Mouse (Mus musculus): ENCODE data around the gene Zfp941. TPM values are rescaled to one million over a fixed set of nuclear protein-coding genes. Genes with fewer than 3 reads are reported as not detected.
A peak's percentile ranks its signal among the peaks of the same experiment; 100 is the strongest.

The Zfp941 gene
- polyA plus RNA-seq, 1 experiment from 2014 or later, result 0.59 TPM

- Histone ChIP-seq H3K36me3 (peaks cover 32% of the 10 kb centered on the region), H3K4me1 (peaks cover 18% of the 10 kb centered on the region), H3K9me3 (no peaks in the 10 kb centered on the region), H3K27ac (no peak overlapping the region), H3K4me3 (no peak overlapping the region), H3K4me2 (no peak overlapping the region), H3K9ac (no peak overlapping the region), H3K27me3 (no peaks in the 10 kb centered on the region)
- ATAC-seq (ENCODE audit: borderline replicate concordance, extremely low read depth, low FRiP score, low TSS enrichment), result no peak
- WGBS, result 86% methylated on average over 9 of the region's 9 CpGs
Measured at GRCm38 (mm10) chr7:140853386-140853785, 31.4 kb upstream of the Zfp941 start.

- Histone ChIP-seq H3K4me1 (peaks cover 19% of the 10 kb centered on the region), H3K27me3 (no peaks in the 10 kb centered on the region), H3K9ac (no peak overlapping the region), H3K4me2 (no peak overlapping the region), H3K36me3 (peaks cover 32% of the 10 kb centered on the region), H3K9me3 (no peaks in the 10 kb centered on the region), H3K27ac (no peak overlapping the region), H3K4me3 (no peak overlapping the region)
- WGBS, result 92% methylated on average over 4 of the region's 4 CpGs
- no peak for ATAC-seq (ENCODE audit: borderline replicate concordance, extremely low read depth, low FRiP score, low TSS enrichment)
Measured at GRCm38 (mm10) chr7:140851916-140852315, 29.9 kb upstream of the Zfp941 start.

- no peaks in the 10 kb centered on the region for H3K27me3 ChIP-seq
- ATAC-seq (ENCODE audit: borderline replicate concordance, extremely low read depth, low FRiP score, low TSS enrichment), result no peak
- no peak overlapping the region for H3K9ac ChIP-seq
- H3K4me1 ChIP-seq, result peaks cover 15% of the 10 kb centered on the region
- 89% methylated on average over 10 of the region's 10 CpGs for WGBS
- H3K27ac ChIP-seq, result no peak overlapping the region
- H3K9me3 ChIP-seq, result no peaks in the 10 kb centered on the region
- no peak overlapping the region for H3K4me3 ChIP-seq
- peaks cover 22% of the 10 kb centered on the region for H3K36me3 ChIP-seq
- no peak overlapping the region for H3K4me2 ChIP-seq
Measured at GRCm38 (mm10) chr7:140848591-140848990, 26.6 kb upstream of the Zfp941 start.

- H3K4me3 ChIP-seq, result no peak within 1 kb of the TSS
- H3K27me3 ChIP-seq, result peaks cover 3% of the 10 kb centered on the region; the same call in 1 of the 2 replicates
- ATAC-seq (ENCODE audit: borderline replicate concordance, extremely low read depth, low FRiP score, low TSS enrichment), result no peak; the same call in 1 of the 2 replicates
- no peak within 1 kb of the TSS for H3K4me2 ChIP-seq
- 49% methylated on average over 11 of the region's 11 CpGs for WGBS
- H3K27ac ChIP-seq, result no peak within 1 kb of the TSS
- H3K9me3 ChIP-seq, result no peaks in the 10 kb centered on the region
- H3K9ac ChIP-seq, result no peak within 1 kb of the TSS
- H3K36me3 ChIP-seq, result peaks cover 16% of the 10 kb centered on the region
- peaks cover 15% of the 10 kb centered on the region for H3K4me1 ChIP-seq
Measured at GRCm38 (mm10) chr7:140847755-140848580, 26.0 kb upstream of the Zfp941 start, which contains the start of gene Odf3. TSS of gene Odf3 (plus strand) at chr7:140847805.

- Histone ChIP-seq H3K9ac (no peak overlapping the region), H3K36me3 (peaks cover 3% of the 10 kb centered on the region), H3K4me2 (no peak overlapping the region), H3K9me3 (no peaks in the 10 kb centered on the region), H3K4me3 (no peak overlapping the region), H3K27ac (no peak overlapping the region), H3K27me3 (peaks cover 12% of the 10 kb centered on the region), H3K4me1 (peaks cover 17% of the 10 kb centered on the region)
- 72% methylated on average over 10 of the region's 10 CpGs for WGBS
- no peak for ATAC-seq (ENCODE audit: borderline replicate concordance, extremely low read depth, low FRiP score, low TSS enrichment)
Measured at GRCm38 (mm10) chr7:140846676-140847075, 24.7 kb upstream of the Zfp941 start.

- no peak overlapping the region for H3K9ac ChIP-seq
- no peak overlapping the region for H3K27ac ChIP-seq
- peaks cover 23% of the 10 kb centered on the region for H3K4me1 ChIP-seq
- no peaks in the 10 kb centered on the region for H3K9me3 ChIP-seq
- H3K36me3 ChIP-seq, result no peaks in the 10 kb centered on the region
- ATAC-seq (ENCODE audit: borderline replicate concordance, extremely low read depth, low FRiP score, low TSS enrichment), result no peak
- peaks cover 22% of the 10 kb centered on the region for H3K27me3 ChIP-seq
- 60% methylated on average over 4 of the region's 4 CpGs for WGBS
- no peak overlapping the region for H3K4me2 ChIP-seq
- no peak overlapping the region for H3K4me3 ChIP-seq
Measured at GRCm38 (mm10) chr7:140845683-140846082, 23.7 kb upstream of the Zfp941 start.

- H3K9me3 ChIP-seq, result no peaks in the 10 kb centered on the region
- peaks cover 27% of the 10 kb centered on the region for H3K27me3 ChIP-seq
- H3K4me2 ChIP-seq, result no peak within 1 kb of the TSS
- no peak within 1 kb of the TSS for H3K4me3 ChIP-seq
- ATAC-seq (ENCODE audit: borderline replicate concordance, extremely low read depth, low FRiP score, low TSS enrichment), result peak; percentile 74
- H3K9ac ChIP-seq, result no peak within 1 kb of the TSS
- 26% methylated on average over 14 of the region's 14 CpGs for WGBS
- H3K36me3 ChIP-seq, result no peaks in the 10 kb centered on the region
- no peak within 1 kb of the TSS for H3K27ac ChIP-seq
- peaks cover 23% of the 10 kb centered on the region for H3K4me1 ChIP-seq
Measured at GRCm38 (mm10) chr7:140844905-140845665, 23.1 kb upstream of the Zfp941 start, which contains the start of gene Scgb1c1. TSS of gene Scgb1c1 (plus strand) at chr7:140845547.

- Histone ChIP-seq H3K27me3 (peaks cover 28% of the 10 kb centered on the region), H3K9ac (no peak overlapping the region), H3K4me2 (no peak overlapping the region), H3K36me3 (no peaks in the 10 kb centered on the region), H3K4me1 (peaks cover 23% of the 10 kb centered on the region), H3K27ac (no peak overlapping the region), H3K9me3 (no peaks in the 10 kb centered on the region), H3K4me3 (no peak overlapping the region)
- 68% methylated on average over 7 of the region's 7 CpGs for WGBS
- ATAC-seq (ENCODE audit: borderline replicate concordance, extremely low read depth, low FRiP score, low TSS enrichment), result no peak
Measured at GRCm38 (mm10) chr7:140843806-140844205, 21.8 kb upstream of the Zfp941 start.

GRCm38 (mm10) chr7:140840750-140841735, 19.1 kb upstream of the Zfp941 start:
- peak overlapping the region; percentile 16; the same call in 1 of the 2 replicates for H3K4me2 ChIP-seq
- no peak overlapping the region for H3K4me3 ChIP-seq
- peaks cover 15% of the 10 kb centered on the region for H3K4me1 ChIP-seq
- no peaks in the 10 kb centered on the region for H3K9me3 ChIP-seq
- peaks cover 28% of the 10 kb centered on the region for H3K27me3 ChIP-seq
- H3K36me3 ChIP-seq, result no peaks in the 10 kb centered on the region
- WGBS, result 34% methylated on average over 17 of the region's 19 CpGs
- no peak overlapping the region for H3K27ac ChIP-seq
- no peak overlapping the region for H3K9ac ChIP-seq
- ATAC-seq (ENCODE audit: borderline replicate concordance, extremely low read depth, low FRiP score, low TSS enrichment), result no peak

GRCm38 (mm10) chr7:140839556-140839955, 17.6 kb upstream of the Zfp941 start:
- Histone ChIP-seq H3K4me2 (no peak overlapping the region), H3K36me3 (no peaks in the 10 kb centered on the region), H3K27me3 (peaks cover 28% of the 10 kb centered on the region), H3K27ac (no peak overlapping the region), H3K9ac (no peak overlapping the region), H3K4me1 (peaks cover 12% of the 10 kb centered on the region; the same call in 1 of the 2 replicates), H3K9me3 (no peaks in the 10 kb centered on the region), H3K4me3 (no peak overlapping the region)
- 57% methylated on average over 5 of the region's 5 CpGs for WGBS
- ATAC-seq (ENCODE audit: borderline replicate concordance, extremely low read depth, low FRiP score, low TSS enrichment), result no peak

All from lung, embryonic 15.5 days (tissue).